Mouse (Mus musculus) lung, postnatal 0 days (tissue): Measurements from ENCODE around the gene Olfr424. TPM values are rescaled to one million over a fixed set of nuclear protein-coding genes. Genes with fewer than 3 reads are reported as not detected.
A peak's percentile ranks its signal among the peaks of the same experiment; 100 is the strongest.

ENCODE experiments used
- ATAC-seq: fragments of 200-750 bp; cut with Nextera tagmentation; 2 replicates; pipeline ENCODE4 v1.8.0; 2017; ENCODE audit warnings: moderate library complexity
- DNase-seq: peaks from one replicate; pipeline ENCODE4 v3.0.0-alpha.2; 2016; ENCODE audit warnings: low spot score
- H3K27ac ChIP-seq: fragments of 300-500 bp; sonication (generic); 2 replicates; pipeline ENCODE4 v1.5.1; 2014; ENCODE audit warnings: antibody characterized with exemption, mild to moderate bottlenecking, low read length, mixed read lengths
- H3K27me3 ChIP-seq: fragments of 300-500 bp; sonication (generic); replicated peaks from 2 replicates; pipeline ENCODE4 v1.6.1; 2014; ENCODE audit warnings: low read length, mixed read lengths; ENCODE audit not compliant: insufficient read depth
- H3K36me3 ChIP-seq: fragments of 300-500 bp; sonication (generic); 2 replicates; pipeline ENCODE4 v1.6.1; 2014; ENCODE audit warnings: low read length, mixed read lengths; ENCODE audit not compliant: insufficient read depth
- H3K4me1 ChIP-seq: fragments of 300-500 bp; sonication (generic); 2 replicates; pipeline ENCODE4 v1.6.1; 2014; ENCODE audit warnings: antibody characterized with exemption, low read depth, low read length, mixed read lengths; ENCODE audit not compliant: insufficient read depth
- H3K4me2 ChIP-seq: fragments of 300-500 bp; sonication (generic); replicated peaks from 2 replicates; pipeline ENCODE4 v1.6.1; 2014; ENCODE audit warnings: low read depth, mild to moderate bottlenecking, low read length, moderate library complexity, mixed read lengths
- H3K4me3 ChIP-seq: fragments of 300-500 bp; sonication (generic); 2 replicates; pipeline ENCODE4 v1.5.1; 2014; ENCODE audit warnings: low read depth, low read length
- H3K9ac ChIP-seq: fragments of 300-500 bp; sonication (generic); replicated peaks from 2 replicates; pipeline ENCODE4 v1.6.1; 2014; ENCODE audit warnings: low read depth, mild to moderate bottlenecking
- H3K9me3 ChIP-seq: fragments of 300-500 bp; sonication (generic); 2 replicates; pipeline ENCODE4 v1.6.1; 2016; ENCODE audit warnings: low read length, mixed read lengths
- CTCF ChIP-seq: IDR thresholded peaks from 2 replicates; pipeline ENCODE4 v1.5.1; 2016; ENCODE audit warnings: antibody characterized with exemption, mild to moderate bottlenecking
- EP300 ChIP-seq: IDR thresholded peaks from 2 replicates; pipeline ENCODE4 v1.6.1; 2016; ENCODE audit warnings: antibody characterized with exemption, mild to moderate bottlenecking, control low read depth
- WGBS: fragments of 180-500 bp; shearing (Covaris S2); extraction: QIAGEN DNeasy Blood & Tissue Kit; methylation state at CpG from one replicate; pipeline ENCODE4 v1.1.7; 2014; 5-methylcytosine and 5-hydroxymethylcytosine counted together
- polyA plus RNA-seq: library from polyadenylated mRNA; unstranded; fragments of >200 nt; fragmentation: Nextera tagmentation; extraction: Ambion mirVana; gene quantifications from 2 replicates; pipeline ENCODE4 v1.2.1, GENCODE M21; 2015

The Olfr424 gene
- polyA plus RNA-seq, 1 experiment from 2014 or later, result not detected

DNA sequence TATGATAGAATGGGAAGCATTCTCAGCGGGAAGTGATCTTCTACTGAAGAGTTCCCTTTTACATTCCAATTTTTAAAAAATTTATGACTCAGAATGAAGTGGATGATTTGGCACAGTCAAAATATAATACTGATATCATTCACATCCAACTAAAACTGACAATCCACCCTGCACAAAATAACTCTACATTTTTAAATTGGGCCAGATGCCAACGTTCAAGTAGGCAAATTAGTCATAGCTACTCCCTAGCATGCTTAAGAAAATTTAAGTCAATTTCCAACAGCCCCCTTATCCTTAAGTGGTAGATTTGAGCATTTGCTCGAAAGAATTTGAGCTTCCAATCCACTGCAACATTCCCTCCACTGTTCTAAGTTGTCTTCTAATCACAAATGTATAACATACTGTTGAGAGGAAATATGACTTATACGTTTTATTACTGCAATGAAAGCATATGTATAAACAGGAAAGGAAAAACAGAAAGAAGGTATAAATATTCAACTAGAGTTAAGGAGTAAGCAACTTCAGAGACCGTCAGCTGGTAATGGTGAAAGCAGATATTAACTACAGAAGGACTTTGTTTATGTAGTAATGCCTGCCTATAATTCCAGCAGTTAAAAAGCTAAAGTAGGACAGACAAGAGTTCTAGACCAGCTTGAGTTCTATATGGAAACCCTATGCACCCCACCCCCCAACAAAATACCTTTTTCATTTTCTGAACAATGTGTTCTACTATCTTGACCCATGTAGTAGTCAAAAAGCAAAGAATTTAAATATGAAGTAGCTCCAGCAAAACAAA lies 39.6 kb downstream of the Olfr424 start:
- TF ChIP-seq EP300, result no peak
- TF ChIP-seq CTCF, result no peak
- Histone ChIP-seq H3K9ac (no peak overlapping the region), H3K4me2 (no peak overlapping the region), H3K27ac (no peak overlapping the region), H3K4me3 (no peak overlapping the region), H3K36me3 (no peaks in the 10 kb centered on the region), H3K27me3 (no peaks in the 10 kb centered on the region), H3K9me3 (no peaks in the 10 kb centered on the region), H3K4me1 (no peaks in the 10 kb centered on the region)
- ATAC-seq (no peak), DNase-seq (no peak)
- 46% methylated on average over 5 of the region's 5 CpGs for WGBS

DNA sequence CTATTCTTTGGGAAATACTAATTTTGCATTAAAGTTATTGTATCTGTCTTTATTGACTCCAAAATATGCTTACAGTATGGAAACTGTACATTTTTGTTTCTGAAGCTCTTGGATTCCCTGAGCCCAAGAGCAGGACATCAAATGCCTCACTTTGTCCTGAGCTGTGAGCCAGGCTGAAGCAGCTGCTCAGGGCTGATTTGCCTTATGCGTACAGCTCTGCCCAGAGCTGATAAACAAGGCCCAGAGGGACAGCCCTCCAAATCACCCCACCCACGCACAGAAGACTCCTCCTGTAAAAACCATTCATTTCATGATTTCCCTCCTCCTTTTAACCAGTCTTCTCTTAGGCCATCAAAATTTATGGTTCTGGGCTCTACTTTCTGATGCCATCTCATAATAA lies 40.2 kb downstream of the Olfr424 start:
- Histone ChIP-seq H3K9ac (no peak overlapping the region), H3K27ac (no peak overlapping the region), H3K4me3 (no peak overlapping the region), H3K9me3 (no peaks in the 10 kb centered on the region), H3K4me2 (no peak overlapping the region), H3K4me1 (no peaks in the 10 kb centered on the region), H3K27me3 (no peaks in the 10 kb centered on the region), H3K36me3 (no peaks in the 10 kb centered on the region)
- DNase-seq, result no peak
- ATAC-seq, result peak; percentile 50
- WGBS, result 48% methylated on average over 2 of the region's 2 CpGs
- TF ChIP-seq CTCF, result no peak
- TF ChIP-seq EP300, result no peak

GRCm38 (mm10) chr1:174172605-174173004 lies 41.3 kb downstream of the Olfr424 start, which contains the start of gene Spta1:
Gene Spta1, plus strand, starts transcription at chr1:174172776.
- no peak for TF ChIP-seq EP300
- no peak for TF ChIP-seq CTCF
- H3K4me1 ChIP-seq, result no peaks in the 10 kb centered on the region
- no peaks in the 10 kb centered on the region for H3K9me3 ChIP-seq
- H3K4me2 ChIP-seq, result no peak within 1 kb of the TSS
- no peak within 1 kb of the TSS for H3K27ac ChIP-seq
- DNase-seq, result no peak
- H3K4me3 ChIP-seq, result no peak within 1 kb of the TSS
- no peaks in the 10 kb centered on the region for H3K36me3 ChIP-seq
- 39% methylated on average over 3 of the region's 3 CpGs for WGBS
- H3K27me3 ChIP-seq, result no peaks in the 10 kb centered on the region
- no peak for ATAC-seq
- no peak within 1 kb of the TSS for H3K9ac ChIP-seq

Other genes starting within 250 kb of the Olfr424 start
- 1.3 and 1.4 TPM in 2 replicates for gene Ifi211, start 218.5 kb upstream of the Olfr424 start, polyA plus RNA-seq
- gene Mndal, start 189.0 kb upstream of the Olfr424 start, polyA plus RNA-seq, result 5.4 and 8.3 TPM in 2 replicates
- 3.2 and 5.0 TPM in 2 replicates for gene Ifi203, start 188.8 kb upstream of the Olfr424 start, polyA plus RNA-seq
- gene Ifi202b, start 148.8 kb upstream of the Olfr424 start, polyA plus RNA-seq, result 0.07 TPM in 1 of 2 replicates, not detected in the other
- 0.33 and 0.37 TPM in 2 replicates for gene Ifi205, start 99.7 kb upstream of the Olfr424 start, polyA plus RNA-seq
- not detected in 2 replicates for gene Olfr433, start 90.8 kb upstream of the Olfr424 start, polyA plus RNA-seq
- gene Olfr432, start 82.3 kb upstream of the Olfr424 start, polyA plus RNA-seq, result not detected in 2 replicates
- not detected in 2 replicates for gene Olfr430, start 64.9 kb upstream of the Olfr424 start, polyA plus RNA-seq
- not detected in 2 replicates for gene Olfr429, start 47.2 kb upstream of the Olfr424 start, polyA plus RNA-seq
- not detected in 2 replicates for gene Olfr427, start 34.6 kb upstream of the Olfr424 start, polyA plus RNA-seq
- gene Olfr231, start 10.4 kb upstream of the Olfr424 start, polyA plus RNA-seq, result not detected in 2 replicates
- gene Olfr420, start 24.1 kb downstream of the Olfr424 start, polyA plus RNA-seq, result not detected in 2 replicates
- gene Spta1, start 41.3 kb downstream of the Olfr424 start, polyA plus RNA-seq, result 0.26 and 0.35 TPM in 2 replicates
- gene Olfr419, start 120.5 kb downstream of the Olfr424 start, polyA plus RNA-seq, result not detected in 2 replicates
- gene Mptx1, start 199.0 kb downstream of the Olfr424 start, polyA plus RNA-seq, result not detected in 2 replicates
- gene Olfr417, start 233.6 kb downstream of the Olfr424 start, polyA plus RNA-seq, result not detected in 2 replicates